ENCODE assay signal across 17 mouse cellular contexts in the genomic region with DNA sequence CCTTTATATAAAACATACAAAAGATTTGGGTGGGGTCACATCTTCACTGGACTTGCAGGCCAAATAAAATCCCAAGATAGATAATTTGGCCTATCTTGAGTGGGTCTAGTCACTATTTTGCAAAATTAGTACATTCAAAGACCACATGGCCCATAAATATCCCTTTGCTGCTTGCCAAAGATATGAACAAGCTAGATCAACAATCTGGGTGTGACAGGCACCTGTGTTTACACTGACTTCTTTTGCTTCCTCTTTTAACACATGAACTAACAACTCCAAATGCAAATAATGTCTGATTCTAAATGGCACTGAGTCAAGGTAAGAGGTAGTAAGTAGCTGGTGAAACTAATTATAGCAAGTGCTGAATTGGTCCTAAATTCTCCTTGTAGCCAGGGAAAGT.
"Had no signal": no experiment of that assay in that cellular context is flagged by ENCODE, and none has a peak within 500 bp of the region (broad histone marks: within the 10 kb centered on the region; RNA-seq: fewer than 3 reads in every experiment).

No protein-coding gene starts in this region.

- DNase-seq: kidney, postnatal 25 days; liver, postnatal 0 days; lung, postnatal 10 days; lung, postnatal 36 days; right cerebral cortex, postnatal 25 days; spleen, adult 18-20 months; thymus, adult 2 months; thymus, postnatal 14 days; thymus, postnatal 4 days had no signal

- H3K9me3 ChIP-seq: limb, embryonic 12.5 days; limb, embryonic 15.5 days; lung, embryonic 15.5 days had no signal

- H3K27me3 ChIP-seq: limb, embryonic 12.5 days; limb, embryonic 15.5 days; lung, embryonic 15.5 days had no signal

- H3K4me3 ChIP-seq: layer of hippocampus, adult 2 months; limb, embryonic 12.5 days; limb, embryonic 15.5 days; lung, embryonic 15.5 days had no signal

- ATAC-seq: liver, postnatal 0 days had no signal

- H3K27ac ChIP-seq: kidney, postnatal 0 days; limb, embryonic 12.5 days; limb, embryonic 15.5 days; liver, embryonic 14.5 days; lung, embryonic 15.5 days had no signal

- H3K4me1 ChIP-seq: limb, embryonic 12.5 days; limb, embryonic 15.5 days; lung, embryonic 15.5 days had no signal

- H3K9ac ChIP-seq: limb, embryonic 12.5 days; limb, embryonic 15.5 days; liver, embryonic 14.5 days; liver, postnatal 0 days; lung, embryonic 15.5 days had no signal

- H3K36me3 ChIP-seq: limb, embryonic 12.5 days; limb, embryonic 15.5 days; lung, embryonic 15.5 days had no signal

- H3K4me2 ChIP-seq: limb, embryonic 12.5 days; limb, embryonic 15.5 days; liver, embryonic 11.5 days; lung, embryonic 15.5 days; midbrain, embryonic 11.5 days had no signal
